Mouse (Mus musculus) embryo, embryonic 11 days (tissue): ENCODE measurements at regions not wholly inside any gene's neighbourhood (a gene's known extent, or its start where the extent isn't known, plus 50 kb on each side); places are given as distances from the start of the nearest gene placed in this dataset.

Experiments used
- DNase-seq: peaks from one replicate; pipeline ENCODE4 v3.0.0-alpha.2; 2015

DNA sequence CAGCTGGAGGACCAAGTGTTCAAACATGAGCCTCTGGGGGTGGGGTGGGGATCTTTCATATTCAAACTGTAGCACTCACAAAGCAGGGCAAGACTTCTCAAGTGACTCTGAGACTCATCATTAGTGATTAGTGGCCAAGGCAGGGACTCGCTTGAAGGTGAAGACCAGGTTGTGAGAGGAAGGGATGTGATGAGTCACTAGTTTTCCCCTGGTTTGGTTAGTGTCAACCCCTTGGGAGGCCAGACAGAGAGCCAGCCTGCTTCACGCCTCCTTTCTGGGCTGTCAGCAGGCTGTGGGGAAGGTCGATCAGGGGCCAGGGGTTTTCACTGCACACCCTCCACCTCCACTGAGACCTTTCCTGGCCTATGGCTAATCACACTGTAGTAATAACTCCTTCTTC lies 65.2 kb downstream of the Slc30a10 start:
- DNase-seq, result no peak

DNA sequence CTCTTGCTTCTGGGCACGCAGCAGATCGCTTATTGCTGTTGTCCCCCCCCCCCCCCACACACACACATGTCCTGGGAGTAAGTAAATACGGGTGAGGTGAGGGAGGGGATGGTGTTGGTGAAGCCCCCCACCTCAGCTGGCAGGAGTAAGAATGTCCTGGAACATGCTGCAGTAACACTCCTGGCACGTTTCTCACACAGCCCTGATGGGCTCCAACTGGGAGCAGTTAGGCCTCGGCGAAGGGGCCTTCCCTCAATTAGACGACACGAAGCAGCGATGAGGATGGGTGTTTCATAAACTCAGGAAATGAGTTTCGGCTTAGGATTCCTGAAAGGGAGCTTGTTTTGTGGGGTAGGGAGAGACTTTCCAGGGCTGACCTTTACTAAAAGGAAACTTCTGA lies 69.4 kb downstream of the Slc30a10 start:
- no peak for DNase-seq

GRCm38 (mm10) chr1:185533471-185533870 lies 78.8 kb downstream of the Slc30a10 start:
- DNase-seq, result no peak

DNA sequence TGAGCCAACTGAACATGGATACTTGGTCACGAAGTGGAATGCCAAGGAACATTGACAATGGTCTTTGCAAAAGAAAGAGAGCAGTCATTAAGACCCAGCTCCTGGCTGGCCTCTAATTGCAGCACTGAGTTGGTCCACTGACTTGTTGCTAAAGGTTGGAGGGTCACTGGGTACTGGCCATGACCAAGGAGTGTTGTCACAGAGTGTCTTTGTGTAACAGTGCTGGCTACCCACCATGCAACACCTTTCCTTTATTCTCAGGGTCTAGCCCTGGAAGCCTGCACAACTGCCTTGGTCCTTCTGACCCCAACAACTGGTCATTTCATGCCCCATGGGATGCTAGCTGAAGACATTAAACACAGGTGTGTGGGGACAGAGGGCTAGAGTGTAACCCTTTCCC lies 79.5 kb downstream of the Slc30a10 start:
- DNase-seq, result no peak

DNA sequence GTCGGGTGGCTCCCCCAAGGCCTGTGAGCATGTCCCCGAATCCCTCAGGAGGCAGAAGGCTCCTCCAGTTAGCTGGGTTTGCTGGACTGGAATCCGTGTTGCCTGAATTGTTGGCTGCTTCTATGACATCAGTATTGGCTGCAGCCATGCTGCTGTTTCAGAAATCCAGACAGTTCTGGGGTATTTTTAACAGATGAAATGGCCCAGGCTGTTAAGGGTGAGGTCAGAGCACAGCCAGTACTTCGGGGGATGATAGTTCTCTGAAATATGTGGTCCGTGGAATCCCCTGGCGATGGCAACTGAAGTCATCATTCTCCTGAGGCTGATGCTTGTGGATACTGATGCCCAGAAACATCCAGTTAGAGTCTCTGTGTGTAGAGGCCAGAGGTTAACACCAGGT lies 80.7 kb downstream of the Slc30a10 start:
- no peak for DNase-seq

GRCm38 (mm10) chr1:185537236-185537635 lies 82.6 kb downstream of the Slc30a10 start:
- DNase-seq, result no peak

DNA sequence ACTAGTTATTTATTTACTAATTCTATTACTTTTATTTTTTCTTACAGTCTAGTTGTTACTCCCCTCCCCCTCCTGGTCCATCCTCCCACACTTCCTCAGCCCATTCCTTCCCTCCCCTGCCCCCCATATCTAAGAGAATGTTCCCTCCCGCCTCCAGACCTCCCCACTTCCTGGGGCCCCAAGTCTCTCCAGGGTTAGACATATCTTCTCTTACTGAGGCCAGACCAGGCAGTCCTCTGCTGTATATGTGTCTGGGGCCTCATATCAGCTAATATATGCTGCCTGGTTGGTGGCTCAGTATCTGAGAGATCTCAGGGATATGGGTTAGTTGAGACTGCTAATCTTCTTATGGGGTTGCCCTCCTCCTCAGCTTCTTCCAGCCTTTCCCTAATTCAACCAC lies 84.8 kb downstream of the Slc30a10 start:
- no peak for DNase-seq

- DNase-seq, result peak; percentile 71
Measured at GRCm38 (mm10) chr1:185546346-185546745, 91.7 kb downstream of the Slc30a10 start.

DNA sequence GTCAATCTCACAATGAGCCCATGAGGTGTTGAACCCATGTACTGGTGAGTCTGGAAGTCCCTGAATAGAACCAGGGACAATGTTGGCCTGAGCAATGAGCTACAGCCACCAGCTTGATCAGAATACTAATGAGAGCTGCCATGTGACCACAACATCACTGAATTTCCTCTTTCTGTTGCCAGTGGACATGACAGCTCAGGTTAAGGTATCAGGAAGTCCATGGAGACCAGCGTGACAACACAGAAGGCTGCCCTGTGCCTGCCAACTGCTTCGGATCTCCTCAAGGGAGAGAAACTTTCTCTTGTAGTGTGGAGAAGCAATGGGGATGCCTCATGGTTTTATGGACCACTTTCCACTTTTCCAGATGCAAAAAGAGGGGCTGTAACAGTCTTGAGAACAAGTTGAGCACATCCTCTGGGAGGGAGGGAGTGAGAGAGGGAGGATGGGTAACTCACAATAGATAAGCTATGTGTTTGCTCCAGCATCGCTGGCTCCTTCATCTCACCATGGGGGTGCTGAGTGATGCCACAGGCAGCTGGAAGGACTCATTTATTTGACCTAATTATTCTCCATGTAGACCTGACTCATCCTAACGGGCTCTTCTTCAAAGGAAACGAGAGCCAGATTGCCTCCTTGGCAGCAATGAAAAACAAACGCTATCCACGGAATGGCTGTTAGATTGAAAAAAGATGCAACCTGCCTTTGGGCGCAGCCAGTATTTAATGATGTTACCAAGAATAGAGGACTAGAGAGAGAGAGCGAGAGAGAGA lies 118.3 kb downstream of the Slc30a10 start:
- DNase-seq, result no peak

DNA sequence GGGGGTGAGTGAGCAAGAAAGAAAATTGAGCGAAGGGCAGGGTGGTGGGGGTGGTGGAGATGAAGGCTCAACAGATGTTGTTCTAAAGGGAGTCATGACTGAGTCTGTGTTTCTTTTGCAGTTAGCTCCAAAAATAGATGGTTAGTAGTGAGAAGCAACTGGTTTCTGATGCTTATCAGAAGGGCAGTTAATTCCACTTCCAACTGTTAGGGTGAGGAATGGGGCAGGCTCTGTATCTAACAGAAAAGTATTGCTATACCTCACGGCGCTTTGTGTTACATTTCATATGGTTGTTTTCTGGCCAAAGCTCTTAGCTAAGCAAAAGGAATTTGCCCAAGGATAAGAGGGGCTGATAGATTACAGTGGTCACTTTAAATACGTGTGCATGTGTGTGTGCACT lies 120.3 kb downstream of the Slc30a10 start:
- DNase-seq, result no peak

GRCm38 (mm10) chr1:185579824-185580223 lies 125.2 kb downstream of the Slc30a10 start:
- no peak for DNase-seq

DNA sequence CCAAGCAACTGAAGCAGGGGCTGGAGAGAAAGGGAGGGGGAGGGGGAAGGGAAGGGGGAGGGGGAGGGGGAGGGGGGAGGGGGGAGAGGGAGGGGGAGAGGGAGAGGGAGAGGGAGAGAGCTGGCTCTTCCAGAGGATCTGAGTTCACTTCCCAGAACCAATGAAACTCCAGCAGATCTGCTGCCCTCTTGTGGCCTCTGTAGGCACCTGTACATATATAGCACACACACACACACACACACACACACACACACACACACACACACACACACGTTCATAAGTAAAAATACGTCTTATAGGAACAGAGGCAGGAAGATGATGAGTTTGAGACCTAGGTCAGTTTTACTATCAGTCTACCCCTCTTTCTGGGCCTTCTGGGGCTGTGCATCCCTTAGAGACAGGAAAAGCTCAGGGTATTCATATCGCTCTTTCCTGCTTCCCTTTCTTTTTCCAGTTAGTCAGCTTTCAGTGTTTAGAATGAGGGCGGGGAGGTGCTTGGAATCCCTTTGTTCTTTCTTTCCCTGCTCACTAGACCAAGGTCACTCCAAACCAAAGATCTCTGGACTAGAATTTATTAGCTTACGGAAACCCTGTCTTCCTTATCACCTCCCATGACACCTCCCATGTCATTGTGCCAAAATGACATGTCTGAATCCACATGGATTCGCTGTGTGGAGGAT lies 130.7 kb downstream of the Slc30a10 start:
- DNase-seq, result no peak

DNA sequence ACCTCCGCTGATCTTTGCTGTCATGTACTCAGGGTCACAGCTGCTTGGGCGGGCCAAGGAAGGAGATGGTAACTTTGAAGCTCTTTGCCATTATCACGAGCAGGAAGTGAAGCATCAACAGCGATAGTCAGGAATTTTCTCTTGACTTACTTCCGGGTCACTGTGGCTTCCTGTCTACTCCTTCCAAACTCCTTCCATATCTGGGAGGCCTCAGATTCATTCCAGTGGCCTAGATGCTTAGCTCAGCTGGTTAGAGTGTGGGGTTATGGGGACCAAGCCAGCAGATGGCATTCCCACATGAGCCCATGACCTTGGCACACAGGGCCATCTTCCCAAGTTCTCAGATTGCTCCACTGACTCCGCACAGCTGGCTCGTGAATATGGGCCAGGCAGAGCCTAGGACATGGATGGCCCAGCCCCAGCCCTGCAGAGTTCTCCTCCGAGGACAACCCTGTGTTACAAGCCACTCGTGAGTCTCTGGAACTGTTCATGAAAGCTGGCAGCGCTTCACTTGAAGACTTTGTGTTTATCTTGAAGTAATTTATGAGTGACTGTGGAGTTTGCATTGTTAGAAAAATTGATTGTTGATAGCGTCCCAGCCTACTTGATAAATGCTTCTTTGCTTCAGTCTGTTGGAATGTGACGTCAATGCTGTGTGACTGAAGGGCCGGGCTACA lies 133.2 kb downstream of the Slc30a10 start:
- DNase-seq, result no peak

- DNase-seq, result no peak
Measured at GRCm38 (mm10) chr1:185588348-185588719, 133.7 kb downstream of the Slc30a10 start.

GRCm38 (mm10) chr1:185596815-185597214 lies 142.2 kb downstream of the Slc30a10 start:
- DNase-seq, result no peak

DNA sequence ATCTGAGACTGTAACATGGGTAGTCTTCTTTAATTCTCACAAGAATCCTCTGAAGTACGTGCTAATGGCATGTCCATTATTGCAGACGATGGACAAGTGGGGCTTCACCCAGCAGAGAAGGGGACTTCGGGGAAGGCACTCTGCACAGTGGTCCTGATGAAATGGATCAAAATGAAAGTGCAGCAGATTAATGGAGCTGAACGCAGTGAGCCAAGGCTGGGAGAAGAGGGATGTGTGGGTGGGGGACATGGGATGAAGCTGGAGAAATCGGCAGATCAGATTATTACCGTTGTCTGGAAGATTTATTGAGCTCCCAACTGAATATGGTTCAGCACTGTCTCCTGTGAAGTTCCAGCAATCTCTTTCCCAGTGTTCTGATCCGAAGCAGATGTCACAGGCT lies 143.9 kb downstream of the Slc30a10 start:
- DNase-seq, result no peak

DNA sequence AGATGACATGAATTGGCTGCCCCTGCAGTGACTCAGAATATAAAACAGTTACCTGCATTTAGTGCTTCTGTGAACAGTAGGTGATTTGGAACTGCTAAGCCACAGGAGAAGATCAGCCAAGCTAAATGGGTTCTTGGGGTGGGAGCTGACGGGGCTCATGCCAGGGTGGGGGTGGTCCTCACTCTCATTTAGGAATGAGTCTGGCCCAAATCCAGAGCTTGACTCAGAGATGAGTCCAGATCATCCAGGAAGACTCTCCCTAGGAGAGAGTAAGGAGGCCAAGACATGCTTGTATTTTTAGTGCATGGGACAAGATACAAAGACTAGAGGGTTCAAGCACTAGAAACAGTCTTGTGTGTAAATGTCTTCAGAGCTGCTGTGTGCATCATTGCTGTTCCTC lies 146.5 kb downstream of the Slc30a10 start:
- no peak for DNase-seq

DNA sequence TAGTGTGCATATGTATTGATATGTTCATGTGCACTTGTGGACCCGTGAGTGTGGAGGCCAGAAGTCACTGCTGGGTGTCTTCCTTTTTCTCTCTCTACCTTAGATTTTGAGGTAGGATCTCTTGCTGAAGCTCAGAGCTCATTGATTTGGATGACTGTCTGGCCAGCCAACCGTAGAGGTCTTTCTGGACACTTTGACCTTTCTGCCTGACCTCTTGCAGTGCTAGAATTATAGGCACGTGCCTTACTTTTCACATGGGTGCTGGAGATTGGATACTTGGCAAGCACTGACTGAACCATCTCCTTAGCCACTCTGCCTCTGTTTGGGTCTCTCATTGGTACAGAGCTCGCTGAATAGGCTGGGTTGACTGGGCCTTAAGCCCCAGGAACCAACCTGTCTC lies 151.3 kb downstream of the Slc30a10 start:
- DNase-seq, result no peak

DNA sequence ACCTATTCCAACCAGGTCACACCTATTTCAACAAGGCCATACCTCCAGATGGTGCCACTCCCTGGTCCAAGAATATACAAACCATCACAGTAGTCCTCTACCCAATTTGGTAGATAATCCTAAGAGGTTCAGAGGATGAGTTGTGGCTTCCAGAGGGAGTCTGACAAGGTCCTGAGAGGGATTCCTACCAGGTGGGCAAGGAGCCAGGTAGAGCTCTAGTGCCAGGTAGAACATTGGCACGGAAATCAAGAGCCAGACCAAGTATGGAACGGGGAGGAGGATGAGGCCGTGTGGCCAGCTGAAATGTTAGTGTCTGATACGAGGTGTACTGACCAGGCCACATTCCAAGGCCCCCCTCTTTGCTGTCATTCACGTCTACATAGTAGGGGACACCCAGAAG lies 153.0 kb downstream of the Slc30a10 start:
- DNase-seq, result no peak

- no peak for DNase-seq
Measured at GRCm38 (mm10) chr1:185608440-185608839, 153.8 kb downstream of the Slc30a10 start.

GRCm38 (mm10) chr1:185610586-185610985 lies 155.9 kb downstream of the Slc30a10 start:
- DNase-seq, result no peak

DNA sequence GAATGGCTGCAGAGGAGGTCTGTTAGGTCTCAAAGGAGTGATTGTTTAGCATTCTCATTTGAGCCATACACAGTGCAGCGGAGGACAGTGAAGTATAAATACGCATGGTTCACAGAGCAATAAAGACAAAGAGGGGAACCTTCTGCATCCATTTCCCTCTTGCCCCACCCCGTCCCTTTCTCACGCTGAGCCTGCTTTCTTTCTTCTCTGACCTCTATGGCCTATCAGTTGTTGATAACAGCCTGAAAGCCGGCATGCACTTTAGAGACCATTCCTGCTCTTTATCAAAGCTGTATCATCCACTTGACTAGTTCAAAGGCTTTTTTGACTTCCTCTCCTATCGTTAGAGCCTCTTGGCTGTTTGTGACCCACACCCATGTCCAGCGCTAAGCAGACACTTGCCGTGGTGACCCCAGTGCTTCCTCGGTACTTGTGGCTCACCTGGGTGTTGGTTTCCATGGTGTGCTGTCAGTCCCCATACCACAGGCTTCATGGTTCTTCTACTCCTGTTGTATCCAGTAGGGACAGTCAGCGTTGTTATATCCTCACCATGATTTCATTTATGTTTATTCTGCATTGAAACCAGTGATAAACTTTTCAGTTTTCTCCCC lies 161.3 kb downstream of the Slc30a10 start:
- DNase-seq, result peak; percentile 15

DNA sequence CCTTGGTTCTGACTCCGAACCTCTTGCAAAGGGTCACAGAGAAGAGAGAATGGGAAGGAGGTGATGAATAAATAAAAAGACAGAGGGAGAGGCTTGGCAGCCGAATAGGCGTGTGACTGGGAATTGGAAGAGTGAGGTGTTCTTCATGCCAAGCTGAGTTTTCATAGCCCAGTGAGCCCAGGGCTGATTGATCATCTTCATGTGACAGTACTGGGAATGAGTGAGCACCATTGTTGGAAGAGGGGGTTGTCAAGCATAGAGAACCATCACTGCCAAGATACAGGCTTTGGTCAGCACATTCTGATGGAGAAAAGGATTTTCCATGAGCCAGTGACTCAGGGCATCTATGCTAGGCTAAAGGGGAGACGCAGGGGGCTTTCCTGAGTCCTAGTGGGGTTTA lies 163.0 kb downstream of the Slc30a10 start:
- no peak for DNase-seq

- no peak for DNase-seq
Measured at GRCm38 (mm10) chr1:185619011-185619410, 164.4 kb downstream of the Slc30a10 start.
